Mouse (Mus musculus): ENCODE data around the gene Rrp36.

The Rrp36 gene

DNA sequence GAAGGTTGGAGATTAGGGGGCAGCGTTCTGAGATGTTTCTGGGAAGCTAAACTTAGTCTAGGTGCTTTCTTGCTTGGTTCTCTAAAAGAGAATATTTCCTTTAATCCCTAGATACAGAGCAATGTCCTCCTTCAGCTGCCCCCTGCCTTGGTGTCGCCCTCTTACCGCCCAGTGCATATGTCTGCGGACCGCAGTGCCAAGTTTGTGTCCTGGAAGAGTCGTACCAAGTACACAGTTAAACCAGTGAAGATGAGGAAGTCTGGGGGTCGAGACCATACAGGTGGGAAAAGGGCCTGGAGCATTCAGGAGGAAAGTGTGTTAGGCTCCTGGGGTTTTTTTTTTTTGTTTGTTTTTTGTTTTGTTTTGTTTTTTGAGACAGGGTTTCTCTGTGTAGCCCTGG is 26.9 kb downstream of the Rrp36 start:
- DNase-seq (ENCODE audit: low spot score) = no peak

GRCm38 (mm10) chr17:46646322-46646662 is 27.9 kb downstream of the Rrp36 start:
- no peak for DNase-seq (ENCODE audit: low spot score)

GRCm38 (mm10) chr17:46645561-46646321 is 28.4 kb downstream of the Rrp36 start, which contains the start of the genes Klc4 and Mrpl2:
TSS of gene Klc4 (minus strand) at chr17:46646022.
TSS of gene Mrpl2 (plus strand) at chr17:46646229.
- peak; percentile 98 for DNase-seq (ENCODE audit: low spot score)

DNA sequence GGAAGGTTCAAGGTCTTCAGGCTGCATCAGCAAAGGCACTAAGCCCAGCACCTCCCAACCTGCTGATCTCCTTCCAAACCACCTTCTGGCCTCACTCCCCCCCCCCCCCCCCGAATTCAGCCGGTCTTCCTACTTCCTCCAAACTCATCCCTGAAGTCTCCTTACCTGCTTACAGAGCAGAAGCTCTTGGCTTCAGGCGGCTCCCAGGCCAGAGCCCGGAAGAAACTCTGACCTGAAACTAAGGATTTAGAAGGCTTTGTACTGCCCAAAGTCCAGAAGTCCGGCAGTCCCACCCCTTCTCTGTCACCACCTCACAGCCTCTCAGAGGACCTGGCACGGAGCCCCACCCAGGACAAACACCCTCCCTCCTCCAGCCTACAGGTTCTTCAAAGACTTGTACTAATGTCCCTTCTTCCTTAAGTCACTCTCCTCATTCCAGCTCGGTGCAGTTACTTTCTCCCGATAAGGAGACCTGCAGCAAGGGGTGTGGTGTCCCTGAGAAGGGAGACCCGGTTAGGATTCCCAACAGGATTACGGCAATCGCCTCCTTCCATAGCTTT is 29.2 kb downstream of the Rrp36 start:
- DNase-seq (ENCODE audit: low spot score) = no peak

DNA sequence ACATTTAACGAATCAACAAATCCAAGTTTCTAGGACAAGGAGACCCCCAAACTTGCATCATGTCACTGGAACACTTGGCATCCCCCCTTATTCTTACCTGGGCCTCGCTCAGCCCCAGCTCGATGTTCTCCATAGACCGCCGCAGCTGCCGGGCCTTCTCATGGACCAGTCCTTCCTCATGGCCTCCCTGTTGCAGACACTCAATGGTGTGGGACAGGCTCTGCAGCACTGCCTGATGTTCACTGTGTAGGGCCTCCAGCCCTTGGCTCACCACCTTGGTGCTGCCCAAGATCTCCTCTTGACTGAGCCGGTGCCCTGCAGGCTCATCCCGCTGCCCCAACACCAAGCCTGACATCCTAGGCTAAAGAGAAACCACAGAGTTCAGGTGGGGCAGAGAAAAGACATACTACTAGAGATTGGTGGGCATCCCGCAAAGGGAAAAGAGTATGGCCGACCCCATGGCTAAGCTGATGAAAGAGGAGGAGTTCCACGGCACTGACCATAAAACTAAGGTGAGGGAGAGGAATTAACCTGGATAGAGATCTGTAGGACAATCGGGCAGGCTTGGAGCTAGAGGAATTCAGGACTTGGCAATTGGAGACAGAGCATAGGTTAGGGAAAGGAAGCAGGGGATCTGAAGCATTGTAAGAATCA is 29.9 kb downstream of the Rrp36 start:
- no peak for DNase-seq (ENCODE audit: low spot score)

DNA sequence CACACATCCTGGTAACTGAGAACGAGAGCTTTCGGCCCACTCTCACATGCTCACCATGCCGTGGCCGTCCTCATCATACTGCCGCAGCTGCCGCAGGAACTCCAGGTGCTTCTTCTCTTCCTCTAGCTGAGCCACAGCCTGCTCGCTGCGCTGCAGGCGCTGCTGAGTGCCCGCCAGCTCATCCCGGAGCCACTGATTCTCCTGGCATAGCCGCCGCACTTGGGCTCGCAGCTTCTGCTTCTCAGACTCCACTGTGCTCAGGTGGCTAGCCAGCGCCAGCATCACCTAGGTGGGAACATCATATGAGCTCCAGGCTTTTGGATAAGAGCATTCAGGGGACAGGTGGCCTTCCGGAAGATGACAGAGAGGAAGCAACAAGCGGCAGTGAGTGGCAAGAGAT is 32.1 kb downstream of the Rrp36 start:
- no peak for DNase-seq (ENCODE audit: low spot score)

DNA sequence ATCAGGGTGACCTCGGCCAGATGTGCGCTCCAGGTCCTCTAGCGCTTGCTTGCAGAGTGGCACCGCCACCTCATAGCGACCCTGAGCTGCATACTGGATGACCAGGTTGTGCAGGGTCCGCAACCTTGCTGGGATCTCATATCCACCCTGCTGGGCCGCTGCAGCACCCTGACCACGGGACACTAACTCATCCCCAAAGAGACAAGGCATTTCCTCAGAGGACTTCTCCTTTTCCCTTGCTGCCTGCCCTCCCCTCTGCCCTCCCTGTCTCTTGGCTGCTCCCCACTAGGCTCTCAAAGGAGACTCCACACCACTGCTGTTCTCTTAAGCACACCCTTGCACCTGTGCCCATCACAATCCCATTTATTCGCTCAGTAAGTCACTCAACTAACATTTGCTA is 34.2 kb downstream of the Rrp36 start:
- DNase-seq (ENCODE audit: low spot score) = no peak

DNA sequence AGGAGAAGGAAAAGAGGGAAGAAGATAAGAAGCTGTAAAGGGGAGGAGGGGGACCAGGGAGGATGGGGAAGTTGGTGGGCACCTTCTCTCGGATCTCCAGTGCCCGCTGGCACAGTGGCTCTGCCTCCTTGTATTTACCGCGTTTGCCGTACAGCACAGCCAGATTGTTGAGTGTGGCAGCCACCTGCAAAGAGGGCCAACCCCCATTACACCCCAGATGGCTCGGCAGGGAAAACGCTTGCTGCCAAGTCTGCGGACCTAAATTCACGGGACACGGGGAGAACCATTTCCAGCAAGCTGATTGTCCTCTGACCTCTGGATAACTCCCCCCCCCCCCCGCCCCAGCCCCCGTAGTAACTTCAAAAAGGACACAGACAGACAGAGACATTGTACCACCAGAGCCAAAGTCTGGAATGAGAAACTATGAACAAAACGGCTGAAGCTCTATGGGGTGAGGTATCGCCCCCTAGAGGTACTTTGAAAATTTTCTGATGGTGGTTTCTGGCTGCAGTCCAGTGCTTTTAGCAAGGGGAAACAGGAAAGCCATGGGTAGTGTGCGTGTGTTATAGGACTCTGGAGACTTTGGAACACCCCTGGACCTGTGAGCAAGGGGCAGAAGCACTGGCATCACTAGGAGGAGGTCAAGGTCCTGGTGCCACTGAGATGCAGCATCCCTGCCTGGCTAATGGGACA is 37.2 kb downstream of the Rrp36 start:
- DNase-seq (ENCODE audit: low spot score) = peak; percentile 88

DNA sequence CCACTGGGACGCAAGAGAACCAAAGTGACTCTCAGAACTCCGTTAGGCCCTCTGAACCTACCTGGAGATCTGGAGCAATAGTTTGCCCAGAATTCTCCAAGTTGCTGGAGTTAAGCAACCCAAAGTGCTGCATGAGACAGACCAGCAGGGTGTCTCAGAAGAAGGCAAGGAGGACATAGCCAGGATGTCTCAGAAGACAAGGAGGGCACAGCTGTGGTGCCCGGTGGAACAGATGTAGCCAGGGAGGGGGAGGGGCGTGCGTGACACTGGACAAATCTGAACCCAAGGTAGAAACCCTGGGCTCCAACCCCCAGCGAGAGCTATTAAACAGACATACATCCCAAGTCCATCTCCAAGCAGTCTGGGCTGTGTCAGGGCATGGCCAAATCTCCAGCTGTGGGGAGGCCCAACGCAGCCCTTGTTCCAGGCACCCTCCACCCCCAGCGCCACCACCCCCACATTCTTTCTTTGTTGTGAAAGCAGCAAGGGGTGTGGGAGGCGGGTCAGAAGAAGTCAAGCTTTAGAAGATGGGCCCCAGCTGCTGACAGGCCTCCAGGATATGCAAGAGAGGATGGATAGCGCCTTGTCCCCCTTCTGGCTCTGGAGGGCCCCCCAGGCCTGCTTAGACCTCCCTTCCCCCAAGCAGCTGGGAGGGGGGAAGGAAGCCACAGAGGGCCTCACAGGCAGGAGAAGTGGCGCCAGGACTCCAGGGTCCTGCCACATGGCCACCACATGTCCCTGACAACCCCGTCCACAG is 44.3 kb downstream of the Rrp36 start:
- peak; percentile 79 for DNase-seq (ENCODE audit: low spot score)

DNA sequence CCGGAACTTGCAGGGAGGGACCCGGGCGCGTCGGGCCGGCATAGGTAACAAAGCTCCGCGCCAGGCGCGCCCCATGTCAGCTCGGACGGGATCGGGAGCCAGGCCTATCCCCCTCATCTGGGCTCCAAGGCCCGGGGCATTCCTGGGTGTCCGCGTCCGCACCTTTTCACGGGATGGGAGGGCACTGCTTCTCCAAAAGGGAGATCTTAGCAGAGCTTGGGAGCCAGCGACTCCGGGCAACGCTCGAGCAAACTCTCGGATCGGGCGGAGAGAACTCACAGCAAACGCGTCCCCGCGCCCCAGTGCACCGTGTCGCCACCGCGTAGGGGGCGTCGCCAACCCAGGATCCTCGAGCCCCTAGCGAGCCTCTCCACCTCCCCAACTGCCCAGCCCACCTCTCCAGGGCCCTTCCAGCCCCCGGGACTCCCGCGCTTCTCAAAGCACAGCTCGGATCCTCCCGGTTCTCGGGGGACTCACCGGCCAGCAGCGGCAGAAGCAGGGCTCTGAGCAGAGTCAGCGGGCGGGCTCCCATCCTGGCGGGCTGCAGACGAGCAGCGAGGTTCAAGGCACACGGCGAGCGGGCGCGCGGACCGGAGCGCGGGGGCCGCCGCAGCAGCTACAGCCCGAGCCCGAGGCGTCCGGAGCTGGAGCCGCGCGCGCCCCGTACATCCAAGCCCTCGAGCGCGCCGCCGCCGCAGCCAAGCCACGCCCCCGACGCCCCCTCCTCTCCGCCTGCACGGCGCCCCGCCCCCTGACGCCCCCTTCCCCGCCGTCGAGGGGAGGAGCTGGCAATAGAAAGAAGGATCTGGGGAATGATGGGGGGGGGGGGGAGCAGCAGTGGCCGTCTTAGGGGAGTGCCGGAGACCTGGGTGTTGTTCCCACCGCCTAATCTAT is 45.1 kb downstream of the Rrp36 start, which contains the start of gene Ptk7:
Gene Ptk7 (minus strand): TSS at position 714 of the 894 bp plus-strand sequence.
- DNase-seq (ENCODE audit: low spot score) = peak; percentile 93

GRCm38 (mm10) chr17:46628471-46628790 is 45.7 kb downstream of the Rrp36 start:
- DNase-seq (ENCODE audit: low spot score) = peak; percentile 55

DNA sequence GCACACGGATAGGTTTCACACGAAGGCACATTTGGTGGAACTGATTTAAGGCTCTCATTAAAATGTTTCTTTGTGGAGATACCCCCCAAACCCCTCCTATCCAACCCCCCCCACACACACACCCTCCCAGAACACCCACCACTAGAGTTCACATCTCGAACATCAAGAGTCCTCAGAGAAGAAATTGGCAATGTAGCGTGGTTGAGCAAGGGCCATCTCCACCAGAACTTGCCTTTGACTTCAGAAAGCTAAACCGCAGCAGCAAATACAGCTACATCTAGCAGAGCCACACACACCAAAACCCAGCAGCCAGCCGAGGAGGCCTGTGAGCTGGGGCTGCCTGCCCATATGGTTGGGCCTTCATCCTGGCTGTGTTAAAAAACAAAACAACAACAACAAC is 46.7 kb downstream of the Rrp36 start:
- no peak for DNase-seq (ENCODE audit: low spot score)

DNA sequence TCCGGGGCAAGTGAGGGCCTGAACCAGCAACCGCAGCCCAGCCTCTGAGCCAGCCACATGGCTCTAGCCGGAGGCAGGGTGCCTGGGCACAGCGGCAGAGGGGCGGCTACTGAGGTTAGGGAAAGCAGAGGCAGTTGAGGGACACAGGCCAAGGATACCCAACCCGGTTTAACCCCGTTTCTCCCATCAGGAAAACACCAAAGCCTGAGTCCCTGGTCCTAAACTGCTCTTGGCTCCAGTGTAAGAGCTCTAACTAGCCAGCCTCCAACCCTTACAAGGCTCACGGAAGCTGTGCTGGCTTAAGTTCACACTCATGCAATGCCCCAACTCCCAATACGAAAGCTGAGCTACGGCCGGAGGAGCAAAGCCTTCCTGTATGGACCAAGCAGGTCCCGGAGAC is 49.6 kb downstream of the Rrp36 start:
- DNase-seq (ENCODE audit: low spot score) = no peak

DNA sequence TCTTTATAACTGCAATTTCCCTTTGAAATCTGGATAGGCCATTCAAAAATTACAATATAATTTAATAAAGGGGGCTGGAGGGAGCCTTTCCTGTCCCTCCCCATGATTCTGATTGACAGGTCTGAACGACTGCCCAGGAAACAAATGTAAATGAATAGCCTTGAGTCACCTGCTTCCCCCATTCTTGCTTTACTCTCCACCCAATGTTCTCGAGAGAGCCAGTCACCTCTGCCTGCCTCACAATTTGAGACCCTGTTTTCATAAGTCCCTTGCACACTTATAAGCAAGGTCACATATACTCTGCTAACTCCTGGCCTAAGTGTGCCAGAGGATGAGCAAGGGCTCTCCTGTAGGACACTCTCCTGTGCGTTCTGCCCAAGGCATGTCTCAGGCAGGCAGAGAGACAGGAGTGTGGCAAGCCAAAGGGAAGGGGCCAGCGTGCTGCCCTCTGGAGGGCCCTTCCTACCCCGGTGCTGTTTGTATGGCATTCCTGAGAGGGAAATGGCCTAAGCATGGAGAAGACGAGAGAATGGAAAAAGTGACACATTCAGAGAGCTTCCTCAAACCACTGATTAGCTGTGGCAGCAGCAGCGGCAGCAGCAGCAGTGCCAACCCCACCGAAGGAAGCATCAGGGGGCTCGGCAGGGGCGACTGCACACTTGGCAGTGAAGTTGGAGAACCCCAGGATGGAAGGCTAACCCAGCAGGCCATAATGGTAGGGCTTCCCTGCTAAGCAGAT is 50.2 kb downstream of the Rrp36 start:
- no peak for DNase-seq (ENCODE audit: low spot score)

GRCm38 (mm10) chr17:46622269-46622668 is 51.9 kb downstream of the Rrp36 start:
- DNase-seq (ENCODE audit: low spot score) = no peak

DNA sequence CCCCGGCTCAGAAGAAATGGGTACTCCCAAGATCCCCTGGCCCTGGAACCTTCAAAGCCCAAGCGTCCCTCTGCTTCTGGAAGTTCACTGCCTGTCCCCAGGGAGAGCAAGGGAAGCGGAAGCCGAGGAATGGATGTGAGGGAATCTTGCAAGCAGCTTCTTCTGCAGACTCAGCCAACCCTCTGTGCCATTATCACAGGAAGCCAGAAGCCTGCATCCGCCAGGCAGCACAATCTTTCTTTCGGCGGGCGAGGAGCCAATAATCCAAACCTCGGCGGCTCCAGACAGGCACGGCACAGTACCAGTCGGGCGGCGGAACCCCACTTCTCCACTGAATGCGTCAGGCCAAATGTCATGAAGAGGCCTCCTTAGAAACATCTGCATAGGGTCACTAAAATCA is 52.8 kb downstream of the Rrp36 start:
- DNase-seq (ENCODE audit: low spot score) = no peak

GRCm38 (mm10) chr17:46619683-46620357 is 54.3 kb downstream of the Rrp36 start:
- peak; percentile 56 for DNase-seq (ENCODE audit: low spot score)

DNA sequence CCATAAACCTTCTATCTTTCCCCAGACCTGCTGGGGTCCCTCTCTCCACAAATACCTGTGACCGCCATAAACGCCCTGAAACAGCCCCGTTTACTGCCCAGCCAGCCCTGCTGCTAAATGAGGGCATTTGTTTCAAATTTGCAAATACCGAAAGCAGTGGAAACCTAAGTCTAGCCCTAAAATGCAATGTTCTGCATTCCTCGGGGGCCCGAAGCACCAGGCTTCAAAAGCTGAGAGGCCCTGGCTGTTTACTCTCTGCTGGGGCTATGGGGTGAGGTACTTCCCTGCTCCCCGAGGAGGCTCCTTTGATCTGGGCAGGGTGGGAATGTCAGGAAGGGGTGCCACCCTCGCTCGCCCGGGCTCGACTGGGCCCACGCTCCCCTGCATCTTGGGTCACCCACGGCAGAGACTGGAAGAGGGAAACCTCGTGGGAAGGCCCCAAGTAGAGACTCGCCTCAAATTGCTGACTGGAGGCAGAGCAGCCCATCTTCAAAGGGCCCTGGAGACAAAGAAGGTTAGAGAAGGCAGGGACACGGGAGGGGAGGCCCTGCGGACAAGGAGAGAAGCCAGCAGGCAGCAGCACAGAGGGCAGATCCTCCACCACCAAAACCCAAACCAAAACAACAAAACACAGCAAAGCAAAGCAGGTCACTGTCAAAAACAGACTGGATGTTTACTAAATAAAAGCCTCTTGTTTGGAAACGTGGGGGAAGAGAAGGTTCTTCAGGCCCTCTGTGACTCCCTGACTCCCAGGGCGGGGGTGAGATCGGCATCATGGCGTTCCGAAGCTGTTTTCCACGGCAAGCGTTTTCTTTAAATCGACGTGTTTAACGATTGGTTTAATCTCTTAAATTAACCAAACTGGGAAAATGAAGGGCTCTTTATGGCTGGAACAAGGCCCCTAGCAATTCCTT is 55.1 kb downstream of the Rrp36 start:
- DNase-seq (ENCODE audit: low spot score) = peak; percentile 71

DNA sequence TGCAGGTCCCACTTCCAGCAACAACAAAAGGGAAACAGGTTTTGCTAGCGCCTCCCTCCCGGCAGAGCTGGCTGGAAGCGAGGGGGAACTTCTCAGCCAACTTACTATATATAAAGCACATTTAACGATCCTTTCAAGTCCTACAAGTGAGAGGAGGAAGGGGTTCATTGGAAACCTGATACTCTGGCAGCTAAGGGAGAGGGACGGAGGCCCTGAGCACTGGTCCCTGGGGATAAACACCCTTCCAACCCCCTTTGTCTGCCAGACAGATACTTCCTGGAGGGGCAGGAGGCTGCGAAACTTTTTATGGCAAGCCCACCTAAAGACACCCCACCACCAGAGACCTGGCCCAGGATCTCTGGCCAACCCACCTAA is 55.8 kb downstream of the Rrp36 start:
- no peak for DNase-seq (ENCODE audit: low spot score)
